Mouse (Mus musculus) heart, embryonic 15.5 days (tissue): ENCODE data around the gene Acap2. TPM values are rescaled to one million over a fixed set of nuclear protein-coding genes. Genes with fewer than 3 reads are reported as not detected.
A peak's percentile ranks its signal among the peaks of the same experiment; 100 is the strongest.

ENCODE experiments used
- ATAC-seq: fragments of 200-750 bp; cut with Nextera tagmentation; replicated peaks from 2 replicates; pipeline ENCODE4 v1.8.0; 2017; ENCODE audit warnings: low read depth, moderate TSS enrichment; ENCODE audit not compliant: insufficient number of reproducible peaks, insufficient read depth, low FRiP score
- H3K27ac ChIP-seq: fragments of 300-500 bp; sonication (generic); 2 replicates; pipeline ENCODE4 v1.5.1; 2015; ENCODE audit warnings: mild to moderate bottlenecking, inconsistent platforms
- H3K27me3 ChIP-seq: fragments of 300-500 bp; sonication (generic); 2 replicates; pipeline ENCODE4 v1.6.1; 2015; ENCODE audit warnings: inconsistent platforms
- H3K36me3 ChIP-seq: fragments of 300-500 bp; sonication (generic); 2 replicates; pipeline ENCODE4 v1.6.1; 2015; ENCODE audit warnings: mild to moderate bottlenecking, inconsistent platforms
- H3K4me1 ChIP-seq: fragments of 300-500 bp; sonication (generic); replicated peaks from 2 replicates; pipeline ENCODE4 v1.6.1; 2015; ENCODE audit warnings: inconsistent platforms
- H3K4me2 ChIP-seq: fragments of 300-500 bp; sonication (generic); 2 replicates; pipeline ENCODE4 v1.6.1; 2015; ENCODE audit warnings: inconsistent platforms, mild to moderate bottlenecking, moderate library complexity
- H3K4me3 ChIP-seq: fragments of 300-500 bp; sonication (generic); 2 replicates; pipeline ENCODE4 v1.5.1; 2015; ENCODE audit warnings: mild to moderate bottlenecking, inconsistent platforms
- H3K9ac ChIP-seq: fragments of 300-500 bp; sonication (generic); 2 replicates; pipeline ENCODE4 v1.6.1; 2015; ENCODE audit warnings: mild to moderate bottlenecking, inconsistent platforms
- H3K9me3 ChIP-seq: fragments of 300-500 bp; sonication (generic); replicated peaks from 2 replicates; pipeline ENCODE4 v1.6.1; 2016; ENCODE audit warnings: inconsistent platforms
- WGBS: fragments of 180-500 bp; shearing (Covaris S2); methylation state at CpG from one replicate; pipeline ENCODE4 v1.1.7; 2015; ENCODE audit warnings: mixed read lengths; 5-methylcytosine and 5-hydroxymethylcytosine counted together
- polyA plus RNA-seq: library from polyadenylated mRNA; unstranded; fragments of >200 nt; fragmentation: Nextera tagmentation; extraction: Ambion mirVana; gene quantifications from 2 replicates; pipeline ENCODE4 v1.2.1, GENCODE M21; 2015

Gene Acap2
- polyA plus RNA-seq: 10.6 and 12.2 TPM in 2 replicates

DNA sequence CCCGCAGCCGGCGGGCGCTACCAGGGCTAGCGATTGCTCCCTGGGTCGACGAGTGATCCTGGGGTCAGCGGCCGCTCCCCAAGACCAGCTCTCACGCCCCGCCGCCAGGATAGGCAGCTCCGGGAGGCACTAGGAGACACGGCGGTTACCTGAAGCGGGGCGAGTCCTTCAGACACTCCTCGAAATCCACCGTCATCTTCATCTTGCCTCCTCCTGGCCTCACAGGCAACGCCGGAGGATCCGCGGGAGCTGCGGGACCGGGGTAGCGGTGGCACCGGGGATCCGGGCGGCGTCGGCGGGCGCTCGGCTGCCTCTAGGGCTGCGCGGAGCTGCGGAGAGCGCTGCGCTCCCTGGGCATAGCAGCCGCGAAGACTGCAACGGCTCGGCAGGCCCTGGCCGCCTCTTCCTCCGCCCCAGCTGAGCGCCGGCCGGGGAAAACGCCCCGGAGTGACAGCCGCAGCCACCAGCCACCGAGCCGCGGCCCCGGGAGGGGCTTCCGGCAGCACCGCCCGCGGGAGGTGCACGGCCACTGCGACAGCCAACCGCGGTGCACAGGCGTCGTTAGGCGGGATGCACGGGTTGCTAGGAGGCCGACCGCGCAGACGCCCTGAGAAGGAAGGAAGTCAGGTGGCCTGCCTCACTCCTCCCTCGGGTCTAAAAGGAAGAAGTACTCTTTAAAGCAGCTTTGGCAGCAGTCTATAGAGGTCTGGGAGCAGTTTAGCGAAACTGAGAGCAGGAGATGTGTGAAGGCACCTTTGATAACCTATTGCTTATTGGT lies at the start of gene Acap2:
TSS of gene Acap2 (minus strand) at position 456 of the 778 bp plus-strand sequence.
- peak within 1 kb of the TSS; percentile 96 for H3K9ac ChIP-seq
- no peaks in the 10 kb centered on the region for H3K27me3 ChIP-seq
- peak; percentile 99 for ATAC-seq
- peak within 1 kb of the TSS; percentile 96 for H3K27ac ChIP-seq
- WGBS: under 1% methylated on average over 73 of the region's 73 CpGs
- no peaks in the 10 kb centered on the region for H3K36me3 ChIP-seq
- peaks cover 19% of the 10 kb centered on the region for H3K4me1 ChIP-seq
- H3K9me3 ChIP-seq: no peaks in the 10 kb centered on the region
- peak within 1 kb of the TSS; percentile 98 for H3K4me3 ChIP-seq
- H3K4me2 ChIP-seq: peak within 1 kb of the TSS; percentile 72

DNA sequence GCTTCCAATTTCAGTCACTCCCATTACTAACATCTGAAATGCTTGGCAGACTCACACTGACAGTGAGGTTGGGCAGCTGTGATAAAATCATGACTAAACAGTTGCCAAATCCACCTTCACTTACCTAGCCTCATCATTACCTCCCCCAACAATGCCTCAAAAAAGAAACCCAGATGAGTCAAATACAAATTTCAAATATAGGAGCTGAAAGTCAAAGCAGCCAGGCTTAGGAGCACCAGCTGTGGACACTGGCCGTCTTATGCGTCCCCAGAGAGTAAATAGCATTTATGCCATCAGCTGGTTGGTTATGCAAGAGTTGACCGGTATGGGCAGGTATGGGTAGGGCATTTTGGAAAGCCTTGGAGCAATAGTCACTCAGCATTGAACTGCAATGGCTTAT lies 48.4 kb upstream of the Acap2 start:
- Histone ChIP-seq H3K4me3 (no peak overlapping the region), H3K36me3 (peaks cover 12% of the 10 kb centered on the region), H3K4me2 (no peak overlapping the region), H3K4me1 (no peaks in the 10 kb centered on the region), H3K27ac (no peak overlapping the region), H3K9me3 (no peaks in the 10 kb centered on the region), H3K9ac (no peak overlapping the region), H3K27me3 (no peaks in the 10 kb centered on the region)
- ATAC-seq: no peak
- WGBS: 91% methylated on average over 3 of the region's 3 CpGs

DNA sequence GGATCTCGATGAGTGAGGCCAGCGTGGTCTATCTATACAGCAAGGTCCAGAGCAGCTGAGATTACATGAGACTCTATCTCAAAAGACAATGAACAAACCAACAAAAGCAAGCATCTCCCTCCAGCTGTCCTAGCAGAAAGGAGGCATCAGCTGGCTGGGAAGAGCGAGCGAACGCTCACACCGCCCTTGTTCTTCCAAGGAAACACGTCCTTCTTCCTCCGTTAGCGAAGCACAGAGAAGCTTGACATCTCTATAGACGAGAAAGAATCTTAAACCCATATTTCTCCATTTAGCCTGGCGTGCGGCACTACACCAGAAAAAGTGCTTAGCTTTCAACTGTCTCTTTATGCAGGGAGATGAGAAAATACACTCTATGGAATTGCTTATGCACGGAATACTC lies 47.7 kb upstream of the Acap2 start:
- H3K9me3 ChIP-seq: no peaks in the 10 kb centered on the region
- no peak overlapping the region for H3K9ac ChIP-seq
- ATAC-seq: no peak
- no peak overlapping the region for H3K4me3 ChIP-seq
- no peak overlapping the region for H3K27ac ChIP-seq
- H3K36me3 ChIP-seq: peaks cover 12% of the 10 kb centered on the region
- H3K4me2 ChIP-seq: no peak overlapping the region
- WGBS: 90% methylated on average over 13 of the region's 13 CpGs
- no peaks in the 10 kb centered on the region for H3K4me1 ChIP-seq
- H3K27me3 ChIP-seq: no peaks in the 10 kb centered on the region

DNA sequence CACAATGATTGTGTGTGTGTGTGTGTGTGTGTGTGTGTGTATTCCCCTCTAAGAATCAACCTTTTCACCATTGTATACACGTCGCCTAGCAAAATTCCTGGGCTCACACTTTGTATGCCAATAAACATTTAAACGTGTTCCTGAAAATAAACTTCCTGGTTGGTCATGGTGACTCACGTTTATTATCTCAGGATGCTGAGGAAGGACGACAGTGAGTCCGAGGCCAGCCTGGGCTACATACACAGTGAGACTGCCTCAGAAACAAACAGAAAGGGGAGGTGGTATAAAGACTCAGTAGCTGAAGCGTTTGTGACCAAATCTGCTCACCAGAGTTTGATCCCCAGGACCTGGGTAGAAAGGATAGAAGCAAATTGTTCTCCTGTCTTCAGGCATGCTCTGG lies 46.4 kb upstream of the Acap2 start:
- Histone ChIP-seq H3K9me3 (no peaks in the 10 kb centered on the region), H3K27me3 (no peaks in the 10 kb centered on the region), H3K4me1 (no peaks in the 10 kb centered on the region), H3K27ac (no peak overlapping the region), H3K9ac (no peak overlapping the region), H3K4me2 (no peak overlapping the region), H3K4me3 (no peak overlapping the region), H3K36me3 (peaks cover 7% of the 10 kb centered on the region)
- ATAC-seq: no peak
- WGBS: 65% methylated on average over 7 of the region's 7 CpGs

DNA sequence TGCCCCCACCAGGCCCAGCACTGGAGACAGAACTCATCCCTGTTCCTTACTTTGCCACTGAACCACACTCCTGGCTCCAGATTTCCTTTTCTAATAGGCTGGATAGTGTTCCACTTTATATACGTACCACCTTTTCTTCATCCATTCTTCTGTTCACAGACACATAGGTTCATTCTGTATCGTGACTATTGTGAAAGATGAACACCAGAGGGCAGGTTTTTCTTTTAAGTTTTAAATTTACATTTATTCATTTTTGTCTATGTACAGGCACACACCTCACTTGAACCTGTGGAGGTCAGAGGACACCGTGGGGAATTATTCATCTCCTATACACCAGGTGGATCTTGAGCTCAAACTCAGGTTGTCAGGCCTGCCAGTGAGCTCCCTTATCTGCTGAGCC lies 43.0 kb upstream of the Acap2 start:
- H3K4me3 ChIP-seq: no peak overlapping the region
- H3K4me2 ChIP-seq: no peak overlapping the region
- no peaks in the 10 kb centered on the region for H3K27me3 ChIP-seq
- no peak for ATAC-seq
- WGBS: 72% methylated on average over 3 of the region's 3 CpGs
- no peak overlapping the region for H3K27ac ChIP-seq
- H3K36me3 ChIP-seq: no peaks in the 10 kb centered on the region
- no peaks in the 10 kb centered on the region for H3K4me1 ChIP-seq
- no peaks in the 10 kb centered on the region for H3K9me3 ChIP-seq
- no peak overlapping the region for H3K9ac ChIP-seq

DNA sequence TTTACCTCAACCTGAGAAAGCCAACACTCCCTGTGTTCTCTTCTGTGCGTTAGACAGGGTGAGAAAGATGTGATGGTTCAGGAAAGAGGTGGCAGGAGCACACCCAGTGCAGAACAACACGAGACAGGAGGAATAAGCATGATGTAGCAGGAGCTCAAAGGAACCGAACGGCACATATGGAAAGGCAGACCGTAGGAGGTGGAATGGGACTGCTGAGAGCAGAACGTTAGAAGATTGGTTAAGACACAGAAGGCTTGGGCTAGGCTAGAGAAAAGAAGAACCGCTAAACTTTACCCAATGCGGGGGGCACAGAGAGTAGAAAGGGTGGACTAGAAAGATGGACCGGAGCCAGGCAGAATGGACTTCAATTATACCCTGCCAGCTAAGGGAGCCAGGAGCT lies 40.4 kb upstream of the Acap2 start:
- 80% methylated on average over 9 of the region's 9 CpGs for WGBS
- Histone ChIP-seq H3K4me2 (no peak overlapping the region), H3K4me3 (no peak overlapping the region), H3K9ac (no peak overlapping the region), H3K9me3 (no peaks in the 10 kb centered on the region), H3K27me3 (no peaks in the 10 kb centered on the region), H3K4me1 (no peaks in the 10 kb centered on the region), H3K36me3 (no peaks in the 10 kb centered on the region), H3K27ac (no peak overlapping the region)
- no peak for ATAC-seq

DNA sequence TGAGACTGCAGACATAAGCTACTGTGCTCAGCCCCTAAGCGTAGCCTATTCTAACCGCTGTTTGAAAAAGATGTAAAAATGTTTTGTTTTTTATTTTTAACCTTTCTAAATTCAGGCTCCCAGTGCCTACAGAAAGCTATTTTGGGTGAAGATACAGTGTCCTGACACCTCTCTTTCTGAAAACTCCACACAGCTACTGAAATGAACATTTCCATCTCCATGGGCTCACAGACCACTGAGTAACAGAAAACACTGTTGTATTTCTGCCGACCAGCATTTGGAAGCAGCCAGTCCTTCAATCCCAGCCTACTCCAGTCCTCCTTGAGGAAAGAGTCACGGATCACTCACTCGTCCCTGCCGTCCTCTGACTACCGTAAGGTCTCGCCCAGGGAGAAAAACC lies 39.5 kb upstream of the Acap2 start:
- H3K4me2 ChIP-seq: no peak overlapping the region
- H3K36me3 ChIP-seq: no peaks in the 10 kb centered on the region
- no peak for ATAC-seq
- peaks cover 5% of the 10 kb centered on the region for H3K4me1 ChIP-seq
- no peak overlapping the region for H3K4me3 ChIP-seq
- no peak overlapping the region for H3K27ac ChIP-seq
- H3K27me3 ChIP-seq: no peaks in the 10 kb centered on the region
- H3K9ac ChIP-seq: no peak overlapping the region
- H3K9me3 ChIP-seq: no peaks in the 10 kb centered on the region
- WGBS: 88% methylated on average over 8 of the region's 8 CpGs

DNA sequence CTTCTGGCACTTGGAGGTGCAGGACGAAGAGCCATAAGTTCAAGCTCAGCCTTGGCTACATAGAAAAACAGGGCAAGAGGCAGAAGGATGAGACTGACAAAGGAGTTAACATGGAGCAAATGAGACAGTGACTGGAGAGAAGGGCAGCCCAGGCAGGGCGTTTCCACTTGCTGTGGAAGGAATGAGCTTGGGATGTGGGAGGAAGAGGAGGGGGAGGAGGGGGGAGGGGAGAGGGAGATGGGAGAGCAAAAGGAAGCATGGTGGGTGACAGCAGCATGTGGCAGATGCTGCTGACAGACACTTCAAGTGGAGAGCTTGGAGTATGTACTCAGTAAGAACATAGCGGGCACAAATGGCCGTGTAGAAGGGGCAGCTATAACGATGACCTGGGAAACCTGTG lies 37.2 kb upstream of the Acap2 start:
- Histone ChIP-seq H3K4me1 (peaks cover 17% of the 10 kb centered on the region), H3K4me2 (no peak overlapping the region), H3K4me3 (no peak overlapping the region), H3K27ac (no peak overlapping the region), H3K27me3 (no peaks in the 10 kb centered on the region), H3K9me3 (no peaks in the 10 kb centered on the region), H3K9ac (no peak overlapping the region), H3K36me3 (no peaks in the 10 kb centered on the region)
- ATAC-seq: no peak
- 57% methylated on average over 5 of the region's 5 CpGs for WGBS

DNA sequence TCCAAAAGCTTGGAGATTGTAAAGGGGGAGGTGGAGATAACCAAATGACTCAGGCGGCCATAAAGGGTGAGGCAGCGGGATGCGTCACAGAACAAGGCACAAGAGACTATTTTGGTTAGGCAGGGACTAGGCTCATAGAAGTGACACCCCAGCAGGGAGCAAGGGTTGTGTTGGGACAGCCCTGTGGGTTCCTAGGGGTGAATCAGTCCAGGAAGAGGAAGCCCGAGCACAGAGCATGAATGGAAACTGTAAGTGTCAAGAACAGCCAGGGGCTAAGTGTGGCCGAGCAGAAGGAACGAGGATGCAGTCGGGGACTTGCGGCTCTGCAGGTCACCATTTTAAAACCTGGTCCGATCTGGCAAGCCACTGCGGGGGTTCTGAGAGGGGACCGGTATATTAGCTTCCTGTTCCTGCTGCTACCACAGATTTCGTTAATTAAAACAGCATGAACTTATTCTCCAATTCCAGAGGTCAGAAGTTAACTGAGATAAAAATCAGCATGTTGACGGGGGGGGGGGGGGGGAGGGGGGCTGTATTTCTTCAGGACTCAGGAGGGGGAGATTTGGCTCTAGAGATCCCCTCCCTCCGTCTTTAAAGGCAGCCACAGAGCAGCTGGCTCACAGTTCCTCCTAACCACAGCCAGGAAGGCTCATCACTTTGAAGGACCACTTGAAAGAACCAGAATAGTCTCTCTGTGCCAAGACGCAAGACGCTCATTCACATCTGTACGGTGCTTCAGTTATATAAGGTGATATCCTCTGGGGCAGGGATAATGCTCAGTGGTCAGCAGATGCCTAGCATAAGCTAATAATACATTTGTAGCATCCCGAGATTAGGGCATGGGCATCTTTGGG lies 34.6 kb upstream of the Acap2 start:
- Histone ChIP-seq H3K36me3 (no peaks in the 10 kb centered on the region), H3K4me3 (0 out of 2 replicates have a peak overlapping the region, but pooled peaks have one; percentile 11), H3K27me3 (no peaks in the 10 kb centered on the region), H3K4me1 (peaks cover 20% of the 10 kb centered on the region), H3K9ac (no peak overlapping the region), H3K9me3 (no peaks in the 10 kb centered on the region), H3K27ac (no peak overlapping the region), H3K4me2 (peak overlapping the region; percentile 51)
- WGBS: 21% methylated on average over 17 of the region's 18 CpGs
- 0 out of 2 replicates have a peak, but pooled peaks have one; percentile 22 for ATAC-seq

DNA sequence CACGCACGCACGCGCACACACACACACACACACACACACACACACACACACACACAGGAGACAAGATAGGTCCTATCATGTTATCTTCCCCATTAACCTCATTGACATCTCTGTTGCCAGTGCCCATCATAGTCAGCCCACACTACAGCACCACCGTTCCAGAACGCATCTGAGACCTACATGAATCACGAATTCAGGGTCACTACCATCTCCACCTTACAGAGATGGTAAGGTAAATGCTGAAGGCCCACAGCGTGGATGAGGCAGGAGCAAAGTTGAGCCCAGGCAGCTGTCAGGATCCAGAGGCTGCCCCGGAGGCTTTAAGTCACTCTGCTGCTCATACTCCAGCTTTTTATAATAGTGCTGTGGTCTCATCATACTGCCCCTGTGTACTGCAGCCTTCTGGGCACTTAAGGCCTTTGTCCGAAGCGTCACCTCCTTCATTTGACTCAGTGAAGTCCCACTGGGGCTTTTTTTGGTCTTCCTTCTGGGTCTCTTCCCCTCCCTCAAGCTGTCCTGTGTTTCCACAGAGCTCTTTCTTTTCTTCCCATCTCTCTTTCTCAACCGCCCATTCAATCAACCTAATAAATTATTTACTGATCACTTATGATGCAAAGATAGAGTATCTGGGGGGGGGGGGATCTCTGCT lies 33.9 kb upstream of the Acap2 start:
- Histone ChIP-seq H3K9ac (no peak overlapping the region), H3K9me3 (no peaks in the 10 kb centered on the region), H3K27ac (no peak overlapping the region), H3K4me3 (no peak overlapping the region), H3K4me1 (peaks cover 20% of the 10 kb centered on the region), H3K27me3 (no peaks in the 10 kb centered on the region), H3K36me3 (no peaks in the 10 kb centered on the region), H3K4me2 (no peak overlapping the region; the same call in 1 of the 2 replicates)
- ATAC-seq: no peak
- WGBS: 76% methylated on average over 12 of the region's 12 CpGs

DNA sequence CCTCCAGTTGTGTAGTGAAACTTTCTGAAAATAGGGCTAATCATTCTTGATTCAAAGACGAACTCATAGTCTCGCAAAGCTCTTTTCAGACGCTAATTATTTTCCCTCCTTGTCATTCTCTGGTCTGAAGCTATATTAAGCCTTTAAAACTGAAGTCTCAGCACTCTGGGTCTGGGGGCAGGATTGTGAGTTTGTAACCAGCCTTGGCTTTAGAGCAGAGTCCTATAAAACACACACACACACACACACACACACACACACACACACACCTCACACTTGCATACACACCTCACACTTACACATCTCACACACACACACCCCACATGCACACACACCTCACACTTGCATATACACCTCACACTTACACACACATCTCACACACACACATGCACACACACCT lies 33.3 kb upstream of the Acap2 start:
- no peaks in the 10 kb centered on the region for H3K9me3 ChIP-seq
- H3K36me3 ChIP-seq: no peaks in the 10 kb centered on the region
- ATAC-seq: no peak
- peaks cover 20% of the 10 kb centered on the region for H3K4me1 ChIP-seq
- H3K27ac ChIP-seq: no peak overlapping the region
- 44% methylated on average over 3 of the region's 3 CpGs for WGBS
- no peaks in the 10 kb centered on the region for H3K27me3 ChIP-seq
- no peak overlapping the region for H3K4me3 ChIP-seq
- no peak overlapping the region for H3K9ac ChIP-seq
- H3K4me2 ChIP-seq: peak overlapping the region; percentile 61
